Mouse (Mus musculus) heart, adult 2 months (tissue): ENCODE data around the gene Klf2.

Source experiments
- CTCF ChIP-seq: fragments of 200-600 bp; IDR thresholded peaks from 2 replicates; pipeline ENCODE4 v1.8.1; 2022; ENCODE audit warnings: antibody characterized with exemption, mild to moderate bottlenecking, moderate library complexity
- EP300 ChIP-seq: fragments of 200-500 bp; IDR thresholded peaks from 2 replicates; pipeline ENCODE4 v1.6.1; 2011; ENCODE audit warnings: low read depth, low read length, control low read depth; ENCODE audit not compliant: insufficient read depth
- POLR2A ChIP-seq: fragments of 200-500 bp; IDR thresholded peaks from 2 replicates; pipeline ENCODE4 v1.6.1; 2011; ENCODE audit warnings: mild to moderate bottlenecking, low read depth, low read length, control low read depth; ENCODE audit not compliant: insufficient read depth

- TF ChIP-seq CTCF (no peak), POLR2A (no peak), EP300 (no peak)
These were observed 5.9 kb downstream of the Klf2 start for GRCm38 (mm10) chr8:72324708-72325107.
